Mouse (Mus musculus) kidney, embryonic 16.5 days (tissue): ENCODE results near the gene Ap3b2. TPM values are rescaled to one million over a fixed set of nuclear protein-coding genes. Genes with fewer than 3 reads are reported as not detected.
"Not testable (repeated sequence)": the region's sequence is repeated elsewhere in the genome, so short reads cannot be mapped to it uniquely, and the experiment has no call there.

Experiments
- ATAC-seq: fragments of 200-750 bp; cut with Nextera tagmentation; 2 replicates; pipeline ENCODE4 v1.8.0; 2017; ENCODE audit warnings: moderate TSS enrichment; ENCODE audit not compliant: low FRiP score, low TSS enrichment
- H3K27ac ChIP-seq: fragments of 300-500 bp; sonication (generic); 2 replicates; pipeline ENCODE4 v1.5.1; 2014; ENCODE audit warnings: low read length
- H3K27me3 ChIP-seq: fragments of 300-500 bp; sonication (generic); 2 replicates; pipeline ENCODE4 v1.6.1; 2014; ENCODE audit warnings: low read length, control low read depth, mixed read lengths; ENCODE audit not compliant: insufficient read depth
- H3K36me3 ChIP-seq: fragments of 300-500 bp; sonication (generic); 2 replicates; pipeline ENCODE4 v1.6.1; 2014; ENCODE audit warnings: low read length, control low read depth, mixed read lengths; ENCODE audit not compliant: insufficient read depth
- H3K4me1 ChIP-seq: fragments of 300-500 bp; sonication (generic); 2 replicates; pipeline ENCODE4 v1.6.1; 2014; ENCODE audit warnings: low read length, control low read depth, mixed read lengths; ENCODE audit not compliant: insufficient read depth
- H3K4me2 ChIP-seq: fragments of 300-500 bp; sonication (generic); replicated peaks from 2 replicates; pipeline ENCODE4 v1.6.1; 2014; ENCODE audit warnings: low read depth, low read length
- H3K4me3 ChIP-seq: fragments of 300-500 bp; sonication (generic); 2 replicates; pipeline ENCODE4 v1.5.1; 2014; ENCODE audit warnings: mild to moderate bottlenecking, low read length
- H3K9ac ChIP-seq: fragments of 300-500 bp; sonication (generic); replicated peaks from 2 replicates; pipeline ENCODE4 v1.6.1; 2014; ENCODE audit warnings: low read length
- H3K9me3 ChIP-seq: fragments of 300-500 bp; sonication (generic); 2 replicates; pipeline ENCODE4 v1.6.1; 2016; ENCODE audit warnings: low read length, control low read depth
- WGBS: fragments of 180-500 bp; shearing (Covaris S2); extraction: QIAGEN DNeasy Blood & Tissue Kit; methylation state at CpG from one replicate; pipeline ENCODE4 v1.1.7; 2014; 5-methylcytosine and 5-hydroxymethylcytosine counted together
- polyA plus RNA-seq: library from polyadenylated mRNA; unstranded; fragments of >200 nt; fragmentation: Nextera tagmentation; extraction: Ambion mirVana; gene quantifications from 2 replicates; pipeline ENCODE4 v1.2.1, GENCODE M21; 2015

The Ap3b2 gene
- polyA plus RNA-seq, 1 experiment from 2014 or later, result 1.0 TPM

DNA sequence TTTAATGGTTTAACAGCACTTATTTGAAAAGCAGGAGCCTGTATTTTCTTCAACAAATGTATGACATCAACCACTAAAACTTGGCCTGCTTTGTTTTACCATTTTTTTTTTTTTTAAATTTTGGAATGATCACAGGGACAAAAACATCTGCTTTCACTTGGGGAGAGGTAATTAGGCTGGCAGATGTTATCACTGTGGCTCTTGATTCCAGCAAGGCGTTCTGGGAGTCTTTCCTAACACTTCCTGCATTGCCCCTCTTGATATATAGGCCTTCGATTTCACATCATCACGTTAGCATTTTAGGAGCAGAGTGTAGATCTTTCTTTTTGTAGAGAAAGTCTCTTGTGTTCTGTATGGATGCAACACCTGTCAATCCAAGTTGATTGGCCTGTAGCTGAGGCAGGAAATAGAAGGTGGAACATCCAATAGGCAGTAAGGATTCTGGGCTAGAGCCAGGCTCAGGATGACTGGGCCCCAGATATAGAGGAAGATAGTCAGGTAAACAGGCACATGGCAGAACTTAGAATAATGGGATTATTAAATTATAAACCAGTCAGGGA is 14.1 kb downstream of the Ap3b2 start:
- Histone ChIP-seq H3K4me3 (no peak overlapping the region), H3K36me3 (no peaks in the 10 kb centered on the region), H3K4me2 (no peak overlapping the region), H3K9ac (no peak overlapping the region), H3K4me1 (no peaks in the 10 kb centered on the region), H3K9me3 (no peaks in the 10 kb centered on the region), H3K27me3 (peaks cover 21% of the 10 kb centered on the region), H3K27ac (no peak overlapping the region)
- no peak for ATAC-seq
- WGBS, result 59% methylated on average over 3 of the region's 3 CpGs

DNA sequence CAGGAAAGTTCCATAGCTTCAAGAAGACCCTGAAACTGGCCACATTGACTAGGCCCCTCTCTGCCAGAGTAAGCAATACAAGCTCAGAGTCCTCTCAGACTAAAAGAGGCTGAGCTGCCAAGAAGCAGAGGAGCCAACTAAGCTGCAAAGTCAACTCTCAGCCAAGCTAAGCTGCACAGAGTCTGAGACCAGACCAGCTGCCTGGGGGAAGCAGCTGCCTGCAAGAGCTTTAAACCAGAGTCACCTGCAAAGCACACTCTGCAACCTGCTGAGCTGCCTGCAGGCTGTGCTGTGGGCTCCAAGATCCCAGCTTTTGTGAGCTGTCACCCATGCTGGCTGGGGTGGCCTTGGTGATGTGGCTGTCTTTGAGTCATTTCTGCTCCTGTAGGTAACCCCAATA is 15.5 kb downstream of the Ap3b2 start:
- not testable (repeated sequence) for ATAC-seq, H3K4me2 ChIP-seq, H3K27ac ChIP-seq, H3K9ac ChIP-seq, H3K4me3 ChIP-seq, H3K9me3 ChIP-seq, H3K4me1 ChIP-seq, H3K36me3 ChIP-seq
- peaks cover 23% of the 10 kb centered on the region for H3K27me3 ChIP-seq

DNA sequence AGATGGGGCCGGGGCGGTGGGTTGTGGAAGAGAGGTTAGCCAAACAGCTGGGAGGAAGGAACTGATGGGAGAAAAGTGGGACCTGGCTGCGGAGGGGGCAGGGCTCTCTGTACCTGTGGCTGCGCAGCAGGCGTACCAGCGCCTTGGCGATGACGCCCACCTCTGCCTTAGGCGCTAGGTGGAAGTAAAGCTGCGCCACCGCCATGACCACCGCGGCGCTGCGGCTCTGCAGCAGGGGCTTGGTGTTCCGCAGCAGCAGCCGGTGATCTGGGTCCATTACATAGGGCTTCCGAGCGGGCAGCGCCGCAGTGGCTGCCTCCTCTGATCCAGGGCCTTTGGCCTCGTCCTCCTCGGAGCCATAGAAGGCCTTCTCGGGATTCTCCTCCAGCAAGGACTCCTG is 16.9 kb downstream of the Ap3b2 start:
- no peak overlapping the region for H3K4me3 ChIP-seq

DNA sequence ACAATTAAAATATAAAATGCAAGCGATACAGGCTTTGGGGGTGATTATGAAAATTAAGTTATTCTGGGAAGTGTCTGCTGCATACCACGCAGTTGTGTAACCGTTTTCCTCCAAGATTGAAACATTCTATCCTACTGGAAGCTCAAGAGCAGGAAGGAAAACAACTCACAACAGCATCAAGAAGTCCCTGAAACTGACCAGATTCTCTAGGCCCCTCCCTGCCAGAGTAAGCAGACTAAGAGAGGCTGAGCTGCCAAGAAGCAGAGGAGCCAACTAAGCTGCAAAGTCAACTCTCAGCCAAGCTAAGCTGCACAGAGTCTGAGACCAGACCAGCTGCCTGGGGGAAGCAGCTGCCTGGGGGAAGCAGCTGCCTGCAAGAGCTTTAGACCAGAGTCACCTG is 18.5 kb downstream of the Ap3b2 start:
- WGBS, result 81% methylated on average over 3 of the region's 3 CpGs
- no peak overlapping the region for H3K27ac ChIP-seq

More for the DNA sequence above, 16.9 kb downstream of the Ap3b2 start:
- H3K27ac ChIP-seq, result no peak overlapping the region
- WGBS, result 2% methylated on average over 24 of the region's 24 CpGs
- H3K4me1 ChIP-seq, result no peaks in the 10 kb centered on the region
- H3K9me3 ChIP-seq, result no peaks in the 10 kb centered on the region
- peaks cover 23% of the 10 kb centered on the region for H3K27me3 ChIP-seq
- H3K36me3 ChIP-seq, result no peaks in the 10 kb centered on the region
- H3K4me2 ChIP-seq, result peak overlapping the region; percentile 41
- ATAC-seq, result no peak
- no peak overlapping the region for H3K9ac ChIP-seq

DNA sequence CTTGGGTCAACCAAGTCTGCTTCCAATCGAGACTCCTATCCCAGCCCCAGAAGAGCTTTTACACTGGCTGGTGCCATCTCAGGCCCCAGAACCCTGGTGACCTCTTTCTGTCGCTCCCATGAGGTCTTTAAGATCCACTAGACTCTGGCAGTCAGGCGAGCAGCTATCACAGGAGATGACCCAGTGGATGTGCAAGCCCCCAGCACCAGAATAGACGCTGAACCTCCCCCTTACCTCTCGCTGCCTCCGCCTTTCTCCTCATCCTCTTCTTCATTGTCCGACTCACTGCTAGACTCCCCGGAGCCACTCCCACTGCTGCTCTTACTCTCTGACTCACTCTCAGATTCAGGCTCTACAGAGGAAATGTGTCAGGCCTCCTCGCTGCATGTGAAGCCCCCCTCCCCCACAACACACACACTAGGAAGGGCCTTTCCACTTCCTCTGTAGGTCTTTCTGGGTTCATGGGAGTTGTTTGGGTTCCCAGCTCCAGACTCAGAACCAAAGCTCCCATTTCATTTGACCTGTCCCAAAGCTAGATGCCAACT is 28.7 kb downstream of the Ap3b2 start:
- no peak for ATAC-seq
- 67% methylated on average over 9 of the region's 9 CpGs for WGBS
- no peak overlapping the region for H3K9ac ChIP-seq

More for the DNA sequence above, 18.5 kb downstream of the Ap3b2 start:
- Histone ChIP-seq H3K9me3 (no peaks in the 10 kb centered on the region), H3K9ac (no peak overlapping the region), H3K27me3 (peaks cover 23% of the 10 kb centered on the region), H3K4me3 (no peak overlapping the region), H3K4me1 (no peaks in the 10 kb centered on the region), H3K4me2 (no peak overlapping the region), H3K36me3 (no peaks in the 10 kb centered on the region)
- no peak for ATAC-seq

DNA sequence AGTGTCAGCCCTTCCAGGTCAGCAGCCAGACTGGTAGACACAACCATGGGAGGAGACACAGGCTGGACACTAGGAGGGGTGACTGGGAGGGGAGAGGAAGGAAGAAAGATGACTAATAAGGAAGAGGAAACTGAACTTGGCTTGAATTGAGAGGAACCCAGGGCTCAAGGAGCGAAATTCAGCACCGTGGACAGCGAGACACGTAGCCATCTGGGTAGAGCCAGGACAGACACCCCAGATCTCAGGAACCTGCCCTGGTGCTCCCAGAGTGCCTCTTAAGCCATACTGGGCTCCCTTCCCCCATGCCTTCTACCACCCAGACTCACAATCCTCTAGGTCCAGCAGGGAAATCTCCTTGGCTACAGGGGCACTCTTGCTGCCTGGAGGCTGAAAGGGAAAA is 29.6 kb downstream of the Ap3b2 start:
- Histone ChIP-seq H3K27ac (no peak overlapping the region), H3K36me3 (no peaks in the 10 kb centered on the region), H3K9me3 (no peaks in the 10 kb centered on the region), H3K4me3 (no peak overlapping the region), H3K4me1 (no peaks in the 10 kb centered on the region), H3K9ac (no peak overlapping the region), H3K27me3 (no peaks in the 10 kb centered on the region), H3K4me2 (no peak overlapping the region)
- 3% methylated on average over 4 of the region's 4 CpGs for WGBS
- no peak for ATAC-seq

More for the DNA sequence above, 28.7 kb downstream of the Ap3b2 start:
- no peak overlapping the region for H3K4me2 ChIP-seq
- H3K4me3 ChIP-seq, result no peak overlapping the region
- H3K27me3 ChIP-seq, result no peaks in the 10 kb centered on the region
- H3K27ac ChIP-seq, result no peak overlapping the region
- H3K9me3 ChIP-seq, result no peaks in the 10 kb centered on the region
- no peaks in the 10 kb centered on the region for H3K36me3 ChIP-seq
- H3K4me1 ChIP-seq, result no peaks in the 10 kb centered on the region

DNA sequence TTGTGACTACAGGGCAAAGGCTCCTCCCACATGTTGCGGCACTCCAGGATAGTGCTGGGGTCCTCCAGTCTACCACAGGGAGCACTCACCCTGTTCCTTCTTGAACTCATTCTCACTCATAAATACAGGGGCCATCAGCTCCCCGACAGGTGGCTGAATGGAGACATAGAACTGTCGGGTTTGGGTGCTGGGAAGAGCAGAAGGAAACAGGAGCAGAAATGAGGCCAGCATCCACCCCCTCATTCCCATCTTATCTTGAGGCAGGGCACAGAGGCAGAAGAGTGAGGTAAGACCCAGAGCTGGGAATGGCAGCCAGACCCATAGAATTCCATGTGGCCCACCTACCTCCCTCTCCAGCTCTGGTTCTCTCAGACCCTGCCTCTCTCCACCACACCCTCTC is 30.9 kb downstream of the Ap3b2 start:
- WGBS, result 69% methylated on average over 3 of the region's 3 CpGs
- no peak overlapping the region for H3K27ac ChIP-seq

DNA sequence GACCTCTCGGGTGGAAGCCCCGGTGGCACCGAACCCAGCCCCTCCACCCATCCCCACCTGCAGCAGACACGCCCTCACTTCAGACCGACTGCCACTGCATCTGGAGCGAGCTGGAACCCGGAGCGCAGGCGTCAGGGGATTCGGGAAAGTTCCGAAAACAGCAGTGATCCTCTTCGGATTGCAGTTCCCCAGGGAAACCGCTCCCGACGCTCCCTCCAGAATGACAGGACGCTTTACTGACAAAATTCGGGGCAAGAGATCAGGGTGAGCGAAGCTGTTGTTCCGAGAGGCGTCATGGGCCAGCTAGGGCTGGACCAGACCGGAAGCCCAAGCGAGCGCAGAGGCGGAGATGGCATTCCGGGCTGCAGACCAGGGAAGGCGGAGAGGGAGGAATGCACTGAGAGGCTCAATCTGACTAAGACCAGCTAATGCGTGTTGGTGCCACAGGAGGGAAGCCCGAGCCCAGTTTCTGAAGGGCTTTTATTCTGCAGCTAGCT is 38.5 kb downstream of the Ap3b2 start, which contains the start of gene Cpeb1:
TSS of gene Cpeb1 (minus strand) at position 311 of the 497 bp plus-strand sequence.
- no peaks in the 10 kb centered on the region for H3K9me3 ChIP-seq
- H3K4me2 ChIP-seq, result peak within 1 kb of the TSS; percentile 89
- peak within 1 kb of the TSS; percentile 57 for H3K4me3 ChIP-seq
- H3K36me3 ChIP-seq, result no peaks in the 10 kb centered on the region
- H3K9ac ChIP-seq, result peak within 1 kb of the TSS; percentile 38; the same call in 1 of the 2 replicates
- H3K27me3 ChIP-seq, result peaks cover 62% of the 10 kb centered on the region
- ATAC-seq, result peak; percentile 74; the same call in 1 of the 2 replicates
- peaks cover 23% of the 10 kb centered on the region for H3K4me1 ChIP-seq
- no peak within 1 kb of the TSS for H3K27ac ChIP-seq
- WGBS, result under 1% methylated on average over 28 of the region's 28 CpGs

More for the DNA sequence above, 30.9 kb downstream of the Ap3b2 start:
- Histone ChIP-seq H3K9me3 (no peaks in the 10 kb centered on the region), H3K4me1 (no peaks in the 10 kb centered on the region), H3K9ac (no peak overlapping the region), H3K36me3 (no peaks in the 10 kb centered on the region), H3K4me3 (no peak overlapping the region), H3K27me3 (no peaks in the 10 kb centered on the region), H3K4me2 (no peak overlapping the region)
- ATAC-seq, result no peak

DNA sequence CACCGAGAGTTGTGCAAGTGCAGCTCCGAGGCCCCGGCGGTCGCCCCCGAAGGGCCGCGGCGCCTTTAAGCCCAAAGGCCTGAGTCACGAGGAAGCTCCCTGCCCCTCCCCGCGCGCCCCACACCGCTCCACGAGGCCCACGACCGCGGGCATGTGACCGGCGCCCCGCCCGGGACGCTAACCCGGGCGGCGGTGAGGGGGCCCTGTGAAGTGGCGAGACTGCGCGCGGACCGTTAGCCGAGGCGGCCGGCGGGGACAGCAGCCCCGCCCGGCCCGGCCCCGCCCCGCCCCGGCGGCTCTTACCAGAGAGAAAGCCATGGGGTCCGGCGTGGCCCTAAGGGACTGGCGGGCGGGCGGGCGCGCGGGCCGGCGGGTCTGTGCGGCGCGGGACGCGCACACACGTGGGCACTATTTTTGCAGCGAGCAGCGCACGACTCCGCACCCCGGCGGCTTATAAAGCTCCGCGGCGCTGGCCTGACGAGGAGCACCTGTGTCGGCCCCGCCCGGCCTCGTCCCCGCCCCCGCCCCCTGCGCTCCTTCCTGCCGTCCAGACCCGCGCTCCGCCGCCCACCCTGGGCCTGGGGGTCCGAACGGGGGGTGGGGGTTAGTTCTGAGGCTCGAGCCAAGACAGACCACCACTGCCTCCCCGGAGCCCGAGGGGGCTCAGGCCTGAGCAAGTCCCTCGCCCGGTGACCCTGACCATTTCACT is 39.2 kb downstream of the Ap3b2 start:
- Histone ChIP-seq H3K27me3 (peaks cover 64% of the 10 kb centered on the region), H3K4me3 (peak overlapping the region; percentile 57), H3K9ac (peak overlapping the region; percentile 3; the same call in 1 of the 2 replicates), H3K36me3 (no peaks in the 10 kb centered on the region), H3K9me3 (no peaks in the 10 kb centered on the region), H3K27ac (no peak overlapping the region), H3K4me2 (peak overlapping the region; percentile 89), H3K4me1 (peaks cover 23% of the 10 kb centered on the region)
- WGBS, result 2% methylated on average over 75 of the region's 87 CpGs
- ATAC-seq, result peak; percentile 62
